9 mouse cellular contexts compared by ENCODE assay signal in genomic region chr8:46613377-46613776, GRCm38 (mm10). TPM values are rescaled to one million over a fixed set of nuclear protein-coding genes. Genes with fewer than 3 reads are reported as not detected.
DNase-seq lines count a peak whose midpoint lies in the region; ATAC-seq and TF ChIP-seq lines count a peak whose summit lies in the region.
"Had no signal": no experiment of that assay in that cellular context is flagged by ENCODE, and none has a peak within 500 bp of the region (broad histone marks: within the 10 kb centered on the region; RNA-seq: fewer than 3 reads in every experiment).

No protein-coding gene starts in this region.

- no peaks in the 10 kb centered on the region for H3K36me3 ChIP-seq in myocyte (ENCODE audit: control insufficient read depth, insufficient read depth)

- peaks cover 6% of the 10 kb centered on the region for H3K79me2 ChIP-seq in myocyte (ENCODE audit: control insufficient read depth, insufficient read depth)

- no peak for ATAC-seq in monocyte, adult 5-6 weeks (replicated peaks; ENCODE audit: insufficient number of reproducible peaks, low FRiP score, low TSS enrichment, poor library complexity, severe bottlenecking)

- 39% methylated on average over 4 of the region's 4 CpGs for WGBS in cerebellum, adult 2 months

- no peak overlapping the region for H3K4me3 ChIP-seq in left cerebral cortex, adult 2 months
- H3K4me3 ChIP-seq in myocyte, result no peak overlapping the region
- H3K4me3 ChIP-seq in cerebellum, adult 2 months (replicated peaks; ENCODE audit: insufficient read depth, low read depth, low read length), result no peak overlapping the region
- H3K4me3 ChIP-seq: erythroblast, embryonic 14.5 days; hindbrain, embryonic 12.5 days had no signal

- no peaks in the 10 kb centered on the region for H3K4me1 ChIP-seq in cerebellum, adult 2 months (ENCODE audit: control insufficient read depth, insufficient read depth, low read length)

- H3K27me3 ChIP-seq in myocyte (ENCODE audit: control insufficient read depth, insufficient read depth, insufficient read length), result no peaks in the 10 kb centered on the region
- H3K27me3 ChIP-seq in cerebellum, adult 2 months (ENCODE audit: control insufficient read depth, insufficient read depth, low read length), result no peaks in the 10 kb centered on the region
- H3K27me3 ChIP-seq: hindbrain, embryonic 12.5 days had no signal

- intact Hi-C loops in left cerebral cortex, adult 2 months (cut with DNase I), result no loop called here
- intact Hi-C loops in gastrocnemius, postnatal 14 days (cut with DNase I; ENCODE audit: low total_unique reads), result no loop called here

- no peak overlapping the region for H3ac ChIP-seq in myocyte (ENCODE audit: control insufficient read depth, insufficient read length)

- TF ChIP-seq POLR2A in brain, embryonic 14.5 days (IDR thresholded peaks at IDR 0.05; ENCODE audit: borderline replicate concordance, extremely low read depth, insufficient read depth, insufficient read length, poor library complexity, severe bottlenecking), result no peak
- TF ChIP-seq POLR2A in myocyte (IDR thresholded peaks at IDR 0.05; ENCODE audit: insufficient read length, low read depth), result peak; percentile 52
- no peak for TF ChIP-seq POLR2A in cerebellum, adult 2 months (IDR thresholded peaks at IDR 0.05; ENCODE audit: borderline replicate concordance, insufficient read depth, low read length)

- peak overlapping the region; percentile 79 for H3K4me2 ChIP-seq in myocyte (ENCODE audit: low read depth)
- H3K4me2 ChIP-seq: hindbrain, embryonic 12.5 days had no signal

- peak; percentile 13 to 51 for DNase-seq in left cerebral cortex, adult 9 months (ENCODE audit: low spot score in 2 of 2)
- no peak for DNase-seq in left cerebral cortex, adult 2 months (ENCODE audit: extremely low spot score in 1 of 2, low spot score in 2 of 2)
- DNase-seq in brain, embryonic 14.5 days (ENCODE audit: low read depth), result peak; percentile 5
- peak; percentile 51 for DNase-seq in gastrocnemius, postnatal 14 days
- no peak for DNase-seq in cerebellum, adult 2 months

- TF ChIP-seq CTCF in left cerebral cortex, adult 2 months (IDR thresholded peaks at IDR 0.05), result no peak
- no peak for TF ChIP-seq CTCF in brain, embryonic 14.5 days (IDR thresholded peaks at IDR 0.05; ENCODE audit: borderline replicate concordance, extremely low read depth, insufficient read depth, insufficient read length)
- no peak for TF ChIP-seq CTCF in cerebellum, adult 2 months (IDR thresholded peaks at IDR 0.05; ENCODE audit: borderline replicate concordance, insufficient read depth, low read depth, low read length)

- H3K27ac ChIP-seq in left cerebral cortex, adult 2 months, result no peak overlapping the region
- H3K27ac ChIP-seq in cerebellum, adult 2 months (ENCODE audit: insufficient read depth, low read length), result no peak overlapping the region

TF ChIP-seq in myocyte, 11 proteins besides CTCF, POLR2A, EP300 and RAD21:
- peak; percentile 40 for TF ChIP-seq SRF (IDR thresholded peaks at IDR 0.05; ENCODE audit: control insufficient read depth, insufficient read length, low read depth)
- peak; percentile 55 to 95 (median 93) for TF ChIP-seq MYOD1 (IDR thresholded peaks at IDR 0.05; ENCODE audit: control insufficient read depth in 1 of 3, insufficient read length in 2 of 3, low read depth in 2 of 3)
- TF ChIP-seq TCF3 (IDR thresholded peaks at IDR 0.05; ENCODE audit: insufficient read length, low read depth), result peak; percentile 36
- TF ChIP-seq MYOG (IDR thresholded peaks at IDR 0.05; ENCODE audit: control insufficient read depth in 1 of 3, insufficient read depth in 1 of 3, insufficient read length in 2 of 3, low read depth in 2 of 3), result peak; percentile 41 to 85 (median 52)
- TF ChIP-seq TCF12 (IDR thresholded peaks at IDR 0.05; ENCODE audit: insufficient read depth, poor library complexity, severe bottlenecking), result peak; percentile 10
- TF ChIP-seq CEBPB (IDR thresholded peaks at IDR 0.05; ENCODE audit: insufficient read depth, poor library complexity, severe bottlenecking), result 0 out of 2 replicates have a peak, but pooled peaks have one; percentile 52
- TF ChIP-seq E2F4 (IDR thresholded peaks at IDR 0.05; ENCODE audit: insufficient read depth), result no peak
- TF ChIP-seq POLR2AphosphoS2 (IDR thresholded peaks at IDR 0.05; ENCODE audit: insufficient read length, low read depth), result peak; percentile 15
- no peak for TF ChIP-seq MAX (IDR thresholded peaks at IDR 0.05; ENCODE audit: low read depth)
- TF ChIP-seq USF1 (IDR thresholded peaks at IDR 0.05; ENCODE audit: low read depth), result no peak
- TF ChIP-seq REST (IDR thresholded peaks at IDR 0.05; ENCODE audit: insufficient read depth, insufficient read length), result no peak

RNA-seq across cellular contexts. Expression of gene Primpol, which starts 3.6 kb away (rescaled TPM):
- total RNA-seq in left cerebral cortex, adult 2 months (2021), result 1 to 10 TPM; 4.6 to 6.1 TPM
- 2.8 and 5.0 TPM in 2 replicates for polyA plus RNA-seq in brain, embryonic 14.5 days (2012; rRNA removed)
- 1 to 10 TPM; 2.7 to 2.8 TPM for total RNA-seq in gastrocnemius, postnatal 14 days (2021)
- polyA plus RNA-seq in myocyte (2012; fragmentation: generic; extraction: Trizol), result 1.8 TPM
- 2.8 and 4.0 TPM in 2 replicates for polyA plus RNA-seq in cerebellum, adult 2 months (2012; rRNA removed)
- 9.7 to 18.1 TPM (median 9.7 TPM) in 3 replicates for total RNA-seq in monocyte, adult 5-6 weeks (2017)

RNA-seq across cellular contexts. Expression of gene Casp3, which starts 3.7 kb away (rescaled TPM):
- total RNA-seq in left cerebral cortex, adult 2 months (2021), result 10 to 100 TPM; 13.4 to 13.6 TPM
- polyA plus RNA-seq in brain, embryonic 14.5 days (2012; rRNA removed), result 132 and 135 TPM in 2 replicates
- total RNA-seq in gastrocnemius, postnatal 14 days (2021), result 1 to 10 TPM; 5.5 to 9.8 TPM
- polyA plus RNA-seq in myocyte (2012; fragmentation: generic; extraction: Trizol), result 24.9 TPM
- polyA plus RNA-seq in cerebellum, adult 2 months (2012; rRNA removed), result 13.3 and 14.6 TPM in 2 replicates
- total RNA-seq in monocyte, adult 5-6 weeks (2017), result 73.4 to 163 TPM (median 146 TPM) in 3 replicates

Comparison
In these comparisons a context has a peak if more than half of its experiments do, and no peak if none do; other contexts are left out.
1. DNase-seq: peak in left cerebral cortex, adult 9 months (2 of 2), brain, embryonic 14.5 days (single experiment) and gastrocnemius, postnatal 14 days (single experiment); none in left cerebral cortex, adult 2 months (0 of 2) and cerebellum, adult 2 months (0 of 2).